Mouse (Mus musculus) intestine, embryonic 14.5 days (tissue): Measurements from ENCODE around the gene Ptpn13. TPM values are rescaled to one million over a fixed set of nuclear protein-coding genes. Genes with fewer than 3 reads are reported as not detected.

Experiments used
- ATAC-seq: fragments of 200-750 bp; cut with Nextera tagmentation; replicated peaks from 2 replicates; pipeline ENCODE4 v1.8.0; 2017; ENCODE audit warnings: low read depth, moderate number of reproducible peaks, moderate TSS enrichment, moderate library complexity; ENCODE audit not compliant: low FRiP score, low TSS enrichment
- DNase-seq: peaks from one replicate; pipeline ENCODE4 v3.0.0-alpha.2; 2018; ENCODE audit warnings: low spot score
- H3K27ac ChIP-seq: fragments of 300-500 bp; sonication (generic); 2 replicates; pipeline ENCODE4 v1.5.1; 2014; ENCODE audit warnings: low read depth, mild to moderate bottlenecking, control low read depth
- H3K27me3 ChIP-seq: fragments of 300-500 bp; sonication (generic); replicated peaks from 2 replicates; pipeline ENCODE4 v1.6.1; 2014; ENCODE audit warnings: low read length, control low read depth; ENCODE audit not compliant: control insufficient read depth, insufficient read depth
- H3K36me3 ChIP-seq: fragments of 300-500 bp; sonication (generic); 2 replicates; pipeline ENCODE4 v1.6.1; 2014; ENCODE audit warnings: low read length, control low read depth; ENCODE audit not compliant: control insufficient read depth, insufficient read depth
- H3K4me1 ChIP-seq: fragments of 300-500 bp; sonication (generic); replicated peaks from 2 replicates; pipeline ENCODE4 v1.6.1; 2014; ENCODE audit warnings: low read length, control low read depth, mixed read lengths; ENCODE audit not compliant: control insufficient read depth, insufficient read depth
- H3K4me2 ChIP-seq: fragments of 300-500 bp; sonication (generic); 2 replicates; pipeline ENCODE4 v1.6.1; 2014; ENCODE audit warnings: low read length
- H3K4me3 ChIP-seq: fragments of 300-500 bp; sonication (generic); 2 replicates; pipeline ENCODE4 v1.5.1; 2014; ENCODE audit warnings: low read depth, low read length, control low read depth, mixed read lengths
- H3K9ac ChIP-seq: fragments of 300-500 bp; sonication (generic); 2 replicates; pipeline ENCODE4 v1.6.1; 2014; ENCODE audit warnings: mild to moderate bottlenecking, low read length
- H3K9me3 ChIP-seq: fragments of 300-500 bp; sonication (generic); 2 replicates; pipeline ENCODE4 v1.6.1; 2016; ENCODE audit warnings: low read length, control low read depth; ENCODE audit not compliant: control insufficient read depth
- WGBS: fragments of 180-500 bp; shearing (Covaris S2); extraction: QIAGEN DNeasy Blood & Tissue Kit; methylation state at CpG from one replicate; pipeline ENCODE4 v1.1.7; 2014; 5-methylcytosine and 5-hydroxymethylcytosine counted together
- polyA plus RNA-seq: library from polyadenylated mRNA; unstranded; fragments of >200 nt; fragmentation: Nextera tagmentation; extraction: Ambion mirVana; gene quantifications from 2 replicates; pipeline ENCODE4 v1.2.1, GENCODE M21; 2014

The Ptpn13 gene
- polyA plus RNA-seq, 1 experiment from 2014 or later: 10.1 TPM

DNA sequence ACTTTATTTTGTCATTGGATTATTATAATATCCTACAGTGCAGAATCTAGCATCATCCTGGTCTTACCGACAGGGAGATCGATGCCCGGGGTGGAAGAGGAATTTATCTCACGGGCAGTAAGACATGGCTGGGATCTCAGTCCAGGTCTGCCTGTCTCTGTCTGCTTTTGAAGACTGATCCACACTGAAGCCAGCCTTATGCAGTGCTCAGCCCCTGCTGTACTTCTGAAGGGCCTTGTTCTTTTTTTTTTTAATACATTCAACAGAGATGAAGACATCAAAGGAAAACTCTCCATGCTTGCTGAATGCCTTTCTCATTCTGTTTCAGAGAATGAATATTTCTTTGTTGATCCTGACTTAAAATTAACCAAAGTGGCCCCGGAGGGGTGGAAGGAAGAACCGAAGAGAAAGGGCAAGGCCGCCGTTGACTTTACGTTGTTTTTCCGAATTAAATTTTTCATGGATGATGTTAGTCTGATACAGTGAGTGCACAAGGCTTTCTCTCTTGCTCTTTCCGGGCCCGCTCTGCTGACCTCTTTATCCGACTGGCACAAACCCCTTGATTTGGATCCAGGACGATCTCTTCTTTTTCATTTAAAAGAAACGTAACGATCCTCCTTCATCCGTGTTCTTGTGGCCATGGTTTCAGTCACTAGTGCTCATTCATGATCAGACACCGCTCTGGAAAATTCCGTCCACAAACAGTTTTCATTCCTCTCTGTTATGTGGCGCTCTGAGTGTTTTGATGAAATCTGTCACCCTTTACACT, 101.9 kb downstream of the Ptpn13 start:
- Histone ChIP-seq H3K36me3 (peaks cover 58% of the 10 kb centered on the region), H3K4me1 (no peaks in the 10 kb centered on the region), H3K4me3 (no peak overlapping the region), H3K27me3 (no peaks in the 10 kb centered on the region), H3K4me2 (no peak overlapping the region), H3K27ac (no peak overlapping the region), H3K9me3 (no peaks in the 10 kb centered on the region; the same call in 1 of the 2 replicates), H3K9ac (no peak overlapping the region)
- no peak for DNase-seq
- no peak for ATAC-seq
- WGBS: 87% methylated on average over 20 of the region's 20 CpGs

DNA sequence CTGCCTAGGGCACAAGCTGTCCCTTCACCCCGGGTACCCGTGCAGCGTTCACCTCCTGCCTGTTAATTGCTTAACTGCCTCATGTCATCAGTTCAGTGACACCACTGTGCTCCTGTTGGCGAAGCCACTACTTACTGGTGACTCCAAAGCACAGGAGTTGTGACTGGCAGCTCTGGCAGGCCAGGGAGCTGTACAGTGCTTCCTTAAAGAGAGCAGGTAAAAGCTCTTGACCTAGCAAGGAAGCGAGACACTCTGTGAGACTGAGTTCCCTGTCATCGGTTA, 102.4 kb downstream of the Ptpn13 start:
- 86% methylated on average over 6 of the region's 6 CpGs for WGBS
- peaks cover 58% of the 10 kb centered on the region for H3K36me3 ChIP-seq
- H3K9ac ChIP-seq: no peak overlapping the region
- ATAC-seq: no peak
- no peaks in the 10 kb centered on the region for H3K27me3 ChIP-seq
- H3K4me1 ChIP-seq: no peaks in the 10 kb centered on the region
- DNase-seq: no peak
- H3K9me3 ChIP-seq: no peaks in the 10 kb centered on the region; the same call in 1 of the 2 replicates
- no peak overlapping the region for H3K4me2 ChIP-seq
- H3K4me3 ChIP-seq: no peak overlapping the region
- H3K27ac ChIP-seq: no peak overlapping the region

DNA sequence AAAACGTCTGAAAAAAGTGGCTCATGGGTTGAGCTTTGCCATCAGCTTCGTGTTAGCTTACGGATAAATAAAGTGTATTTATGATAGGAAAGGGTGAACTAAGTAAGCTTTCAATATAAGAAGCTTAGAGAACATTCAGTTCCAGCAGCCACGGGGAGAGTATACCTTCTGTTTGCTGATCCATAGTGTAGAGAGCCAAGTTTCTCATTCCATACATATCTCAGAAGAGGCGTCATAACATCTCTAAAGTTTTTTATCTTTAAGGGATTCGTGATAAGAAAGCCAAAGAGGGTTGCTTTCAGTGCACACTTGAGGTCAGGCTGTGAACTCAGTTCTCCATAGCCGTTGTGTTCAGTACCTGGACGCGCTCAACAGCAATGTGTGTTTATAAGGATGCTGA, 105.2 kb downstream of the Ptpn13 start:
- Histone ChIP-seq H3K36me3 (peaks cover 53% of the 10 kb centered on the region), H3K9ac (no peak overlapping the region), H3K4me2 (no peak overlapping the region), H3K9me3 (no peaks in the 10 kb centered on the region; the same call in 1 of the 2 replicates), H3K27me3 (no peaks in the 10 kb centered on the region), H3K27ac (no peak overlapping the region), H3K4me3 (no peak overlapping the region), H3K4me1 (no peaks in the 10 kb centered on the region)
- ATAC-seq (no peak), DNase-seq (no peak)
- 74% methylated on average over 9 of the region's 9 CpGs for whole genome bisulfite sequencing

DNA sequence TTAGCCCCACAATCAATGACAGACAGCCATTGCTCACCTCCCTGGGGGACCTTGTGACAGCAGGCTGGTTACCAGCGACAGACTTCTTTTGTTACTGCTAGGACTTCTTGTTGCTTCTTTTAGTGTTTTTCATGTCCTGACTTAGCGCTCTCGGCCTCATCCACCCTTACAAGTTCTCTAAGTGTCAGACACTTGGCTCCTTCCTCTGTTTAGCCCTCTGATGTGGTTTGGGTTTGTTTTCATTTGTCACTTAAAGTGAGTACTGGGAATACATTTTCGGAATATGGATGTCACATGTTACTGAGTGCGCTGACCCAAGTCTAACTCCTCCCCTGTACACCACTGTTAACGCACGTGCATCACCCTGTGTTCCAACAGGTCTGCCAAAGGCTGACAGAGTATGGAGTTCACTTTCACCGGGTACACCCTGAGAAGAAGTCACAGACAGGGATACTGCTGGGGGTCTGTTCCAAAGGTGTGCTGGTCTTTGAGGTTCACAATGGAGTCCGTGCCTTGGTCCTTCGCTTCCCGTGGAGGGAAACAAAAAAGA, 107.9 kb downstream of the Ptpn13 start:
- ATAC-seq: no peak
- H3K27ac ChIP-seq: no peak overlapping the region

DNA sequence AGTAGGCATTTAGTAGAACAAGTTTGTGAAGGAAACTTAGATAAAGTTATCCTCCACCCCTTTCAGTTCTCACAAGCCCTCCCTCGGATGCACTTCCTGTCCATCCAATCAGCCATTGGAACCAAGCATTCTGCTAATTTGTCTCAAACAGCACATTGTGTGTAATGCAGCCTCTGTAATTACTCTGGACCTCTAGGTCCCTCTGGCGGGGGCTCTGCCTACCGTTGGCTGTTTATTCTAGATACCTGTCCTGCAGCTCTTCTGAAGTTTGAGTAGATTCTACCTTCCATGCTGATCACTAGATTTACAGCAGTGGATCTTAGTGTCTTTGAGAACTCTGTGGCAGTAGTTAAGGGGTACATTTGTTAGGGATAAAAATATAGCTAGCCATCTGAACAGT, 109.5 kb downstream of the Ptpn13 start:
- H3K27me3 ChIP-seq: no peaks in the 10 kb centered on the region
- H3K4me3 ChIP-seq: no peak overlapping the region
- H3K27ac ChIP-seq: no peak overlapping the region
- H3K36me3 ChIP-seq: peaks cover 35% of the 10 kb centered on the region; the same call in 1 of the 2 replicates
- 52% methylated on average over 3 of the region's 3 CpGs for WGBS
- no peak overlapping the region for H3K9ac ChIP-seq
- H3K4me1 ChIP-seq: no peaks in the 10 kb centered on the region
- DNase-seq (no peak), ATAC-seq (no peak)
- H3K4me2 ChIP-seq: no peak overlapping the region
- no peaks in the 10 kb centered on the region; the same call in 1 of the 2 replicates for H3K9me3 ChIP-seq

More for the DNA sequence above, 107.9 kb downstream of the Ptpn13 start:
- H3K9me3 ChIP-seq: no peaks in the 10 kb centered on the region; the same call in 1 of the 2 replicates
- no peaks in the 10 kb centered on the region for H3K4me1 ChIP-seq
- no peak overlapping the region for H3K4me3 ChIP-seq
- no peak overlapping the region for H3K9ac ChIP-seq
- no peak overlapping the region for H3K4me2 ChIP-seq
- 89% methylated on average over 11 of the region's 11 CpGs for WGBS
- no peaks in the 10 kb centered on the region for H3K27me3 ChIP-seq
- no peak for DNase-seq
- peaks cover 41% of the 10 kb centered on the region for H3K36me3 ChIP-seq

DNA sequence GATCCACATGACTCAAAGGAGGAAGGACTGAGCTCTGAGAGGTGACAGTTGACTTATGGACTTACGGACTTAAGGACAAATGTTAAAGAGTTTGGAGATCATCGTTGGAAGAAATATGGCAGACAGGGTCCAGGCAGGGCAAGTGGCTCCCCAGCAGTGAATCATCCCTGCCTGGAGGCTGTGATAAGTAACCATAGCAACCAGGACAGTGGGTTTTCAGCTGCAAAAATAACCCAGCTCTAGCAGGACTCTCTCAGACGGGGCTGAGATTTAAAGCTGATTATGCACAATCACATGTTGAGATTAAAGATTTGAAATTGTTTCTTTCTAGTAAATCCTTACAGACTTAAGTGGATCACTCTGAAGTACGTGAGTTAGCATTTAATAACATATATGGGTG, 112.4 kb downstream of the Ptpn13 start:
- no peaks in the 10 kb centered on the region for H3K27me3 ChIP-seq
- H3K36me3 ChIP-seq: peaks cover 32% of the 10 kb centered on the region
- H3K9me3 ChIP-seq: no peaks in the 10 kb centered on the region
- H3K27ac ChIP-seq: no peak overlapping the region
- H3K4me3 ChIP-seq: no peak overlapping the region
- no peaks in the 10 kb centered on the region for H3K4me1 ChIP-seq
- no peak overlapping the region for H3K4me2 ChIP-seq
- WGBS: 57% methylated on average over 4 of the region's 4 CpGs
- ATAC-seq (no peak), DNase-seq (no peak)
- no peak overlapping the region for H3K9ac ChIP-seq

DNA sequence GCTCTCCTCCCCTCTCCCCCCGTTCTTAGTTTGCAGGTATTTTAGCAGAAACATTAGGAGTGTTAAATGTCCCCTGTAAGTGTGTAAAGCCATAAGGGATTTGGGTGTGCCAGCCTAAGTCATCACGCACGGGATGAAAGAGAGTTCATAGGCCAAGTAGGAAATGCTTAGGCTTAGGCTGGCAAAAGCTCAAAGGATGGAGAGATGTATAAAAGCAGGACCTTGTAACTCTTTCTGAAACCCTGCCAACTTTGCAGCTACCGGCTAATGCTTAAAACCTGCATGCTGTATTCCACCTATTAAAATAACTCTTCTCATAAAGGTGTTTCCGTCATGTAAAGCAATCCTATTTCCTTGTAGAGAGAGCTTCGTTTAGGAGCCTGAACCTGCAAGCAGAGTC, 115.6 kb downstream of the Ptpn13 start:
- no peak overlapping the region for H3K4me2 ChIP-seq
- 83% methylated on average over 6 of the region's 6 CpGs for WGBS
- H3K36me3 ChIP-seq: peaks cover 28% of the 10 kb centered on the region
- H3K27ac ChIP-seq: no peak overlapping the region
- H3K4me1 ChIP-seq: no peaks in the 10 kb centered on the region
- no peaks in the 10 kb centered on the region for H3K9me3 ChIP-seq
- ATAC-seq (no peak), DNase-seq (no peak)
- no peak overlapping the region for H3K9ac ChIP-seq
- no peak overlapping the region for H3K4me3 ChIP-seq
- no peaks in the 10 kb centered on the region for H3K27me3 ChIP-seq

DNA sequence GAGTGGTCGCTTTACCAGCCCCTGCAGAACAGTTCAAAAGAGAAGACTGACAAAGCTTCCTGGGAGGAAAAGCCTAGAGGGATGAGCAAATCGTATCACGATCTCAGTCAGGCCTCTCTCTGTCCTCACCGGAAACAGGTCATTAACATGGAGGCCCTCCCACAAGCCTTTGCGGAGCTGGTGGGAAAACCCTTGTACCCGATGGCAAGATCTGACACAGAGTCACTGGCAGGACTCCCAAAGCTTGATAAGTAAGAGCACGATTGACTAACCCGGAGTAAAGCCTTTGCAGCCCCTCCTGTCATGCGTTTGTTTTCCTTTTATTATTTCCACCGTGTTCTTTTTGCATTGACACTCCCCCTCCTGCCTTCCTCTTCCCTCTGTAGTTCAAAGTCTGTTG, 116.1 kb downstream of the Ptpn13 start:
- no peak overlapping the region for H3K27ac ChIP-seq
- H3K4me3 ChIP-seq: no peak overlapping the region
- WGBS: 80% methylated on average over 10 of the region's 10 CpGs
- no peak overlapping the region for H3K4me2 ChIP-seq
- no peak overlapping the region for H3K9ac ChIP-seq
- peaks cover 28% of the 10 kb centered on the region for H3K36me3 ChIP-seq
- H3K4me1 ChIP-seq: no peaks in the 10 kb centered on the region
- ATAC-seq (no peak), DNase-seq (no peak)
- H3K27me3 ChIP-seq: no peaks in the 10 kb centered on the region
- H3K9me3 ChIP-seq: no peaks in the 10 kb centered on the region

DNA sequence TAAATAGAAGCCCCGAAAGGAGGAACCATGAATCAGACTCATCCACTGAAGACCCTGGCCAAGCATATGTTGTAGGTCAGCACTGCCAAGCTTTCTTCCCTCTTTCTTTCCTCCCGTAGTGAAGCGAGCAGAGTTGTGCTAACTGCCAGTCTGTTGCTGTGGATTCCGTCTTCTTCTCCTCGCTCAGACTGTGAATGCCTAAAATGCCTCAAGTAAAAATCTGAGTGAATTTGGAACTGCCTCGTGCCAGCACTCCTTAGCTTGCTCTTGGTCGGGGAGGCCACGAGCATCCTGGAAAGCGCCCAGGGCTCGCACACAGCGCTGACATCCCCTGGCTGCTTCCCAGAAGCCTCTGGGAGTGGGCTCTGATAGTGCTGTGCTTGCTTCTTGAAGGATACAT, 116.5 kb downstream of the Ptpn13 start:
- no peak overlapping the region for H3K4me3 ChIP-seq
- DNase-seq: no peak
- H3K9ac ChIP-seq: no peak overlapping the region
- peaks cover 28% of the 10 kb centered on the region for H3K36me3 ChIP-seq
- H3K27me3 ChIP-seq: no peaks in the 10 kb centered on the region
- H3K9me3 ChIP-seq: no peaks in the 10 kb centered on the region
- 85% methylated on average over 11 of the region's 11 CpGs for WGBS
- H3K4me2 ChIP-seq: no peak overlapping the region
- ATAC-seq: no peak
- no peaks in the 10 kb centered on the region for H3K4me1 ChIP-seq
- no peak overlapping the region for H3K27ac ChIP-seq
